Mouse (Mus musculus) urinary bladder, postnatal 10 days (tissue): ENCODE measurements around the gene Dip2b.

Experiments used
- DNase-seq: peaks from one replicate; pipeline ENCODE4 v3.0.0; 2022; ENCODE audit warnings: low spot score

Dip2b gene

GRCm38 (mm10) chr15:100129151-100129790 is 90.8 kb downstream of the Dip2b start:
- DNase-seq = no peak

GRCm38 (mm10) chr15:100139665-100140064 is 101.2 kb downstream of the Dip2b start:
- no peak for DNase-seq

GRCm38 (mm10) chr15:100140428-100140827 is 102.0 kb downstream of the Dip2b start:
- no peak for DNase-seq

- no peak for DNase-seq
Measured at GRCm38 (mm10) chr15:100143091-100143801, 104.8 kb downstream of the Dip2b start.

- no peak for DNase-seq
Measured at GRCm38 (mm10) chr15:100144854-100145824, 106.7 kb downstream of the Dip2b start.

GRCm38 (mm10) chr15:100145917-100146316 is 107.5 kb downstream of the Dip2b start:
- DNase-seq = no peak

GRCm38 (mm10) chr15:100150593-100150992 is 112.1 kb downstream of the Dip2b start:
- DNase-seq = no peak

- no peak for DNase-seq
Measured at GRCm38 (mm10) chr15:100152321-100152720, 113.9 kb downstream of the Dip2b start.

- no peak for DNase-seq
Measured at GRCm38 (mm10) chr15:100153024-100153423, 114.6 kb downstream of the Dip2b start.

GRCm38 (mm10) chr15:100156095-100156707 is 117.7 kb downstream of the Dip2b start:
- no peak for DNase-seq

- DNase-seq = no peak
Measured at GRCm38 (mm10) chr15:100156781-100157470, 118.5 kb downstream of the Dip2b start.

GRCm38 (mm10) chr15:100158985-100159384 is 120.5 kb downstream of the Dip2b start:
- DNase-seq = no peak

- DNase-seq = no peak
Measured at GRCm38 (mm10) chr15:100161747-100162280, 123.3 kb downstream of the Dip2b start.

- no peak for DNase-seq
Measured at GRCm38 (mm10) chr15:100163381-100164051, 125.1 kb downstream of the Dip2b start.

GRCm38 (mm10) chr15:100166464-100166863 is 128.0 kb downstream of the Dip2b start:
- DNase-seq = no peak

- no peak for DNase-seq
Measured at GRCm38 (mm10) chr15:100167791-100168190, 129.3 kb downstream of the Dip2b start.

GRCm38 (mm10) chr15:100168191-100168606 is 129.7 kb downstream of the Dip2b start:
- no peak for DNase-seq

- no peak for DNase-seq
Measured at GRCm38 (mm10) chr15:100175176-100175575, 136.7 kb downstream of the Dip2b start.

GRCm38 (mm10) chr15:100177167-100177566 is 138.7 kb downstream of the Dip2b start:
- no peak for DNase-seq

GRCm38 (mm10) chr15:100177575-100177974 is 139.1 kb downstream of the Dip2b start:
- DNase-seq = no peak

GRCm38 (mm10) chr15:100178487-100178886 is 140.0 kb downstream of the Dip2b start:
- DNase-seq = no peak
